Mouse (Mus musculus): ENCODE measurements around the gene Lzts2.

Lzts2 gene

DNA sequence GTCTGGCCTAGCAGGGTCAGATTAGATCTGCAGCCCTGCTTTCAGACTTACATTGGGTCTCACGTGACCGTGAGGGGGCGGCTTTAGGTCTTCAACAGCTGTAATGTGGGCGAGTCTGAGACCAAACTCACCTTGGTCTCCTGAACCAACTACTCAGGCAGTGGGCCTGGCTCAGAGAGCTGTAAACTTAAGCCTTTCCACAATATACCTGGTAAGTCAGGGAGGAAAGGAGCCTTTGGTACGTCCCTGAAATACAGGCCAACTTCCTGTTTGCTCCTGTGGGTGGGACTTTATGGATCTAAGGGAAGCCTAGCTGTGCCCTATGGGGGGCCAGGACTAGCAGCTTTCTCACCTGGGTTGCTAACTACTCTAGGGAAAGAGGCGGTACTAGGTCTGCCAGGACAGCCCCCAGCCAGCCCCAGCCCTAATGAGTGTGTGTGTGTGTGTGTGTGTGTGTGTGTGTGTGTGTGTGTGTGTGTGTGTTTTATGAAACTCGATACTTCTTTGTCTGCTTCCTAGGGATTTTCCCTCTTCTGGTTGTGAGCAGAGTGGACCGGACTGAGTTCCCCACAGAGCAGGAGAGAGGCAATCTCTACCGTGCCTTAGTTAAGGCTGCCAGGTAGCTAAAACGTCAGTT lies at the start of gene Lzts2:
Gene Lzts2, plus strand, starts transcription at position 80 of the 637 bp plus-strand sequence.
- DNase-seq (ENCODE audit: low spot score in 2 of 2) = no peak

- DNase-seq (ENCODE audit: low spot score in 2 of 2) = no peak
These were observed 48.2 kb upstream of the Lzts2 start for GRCm38 (mm10) chr19:44965978-44966377.

- no peak for DNase-seq (ENCODE audit: low spot score in 2 of 2)
These were observed 45.9 kb upstream of the Lzts2 start for GRCm38 (mm10) chr19:44968329-44968728.

- no peak for DNase-seq (ENCODE audit: low spot score in 2 of 2)
These were observed 37.6 kb upstream of the Lzts2 start for GRCm38 (mm10) chr19:44976636-44977035.

GRCm38 (mm10) chr19:44977148-44977547 lies 37.1 kb upstream of the Lzts2 start:
- no peak for DNase-seq (ENCODE audit: low spot score in 2 of 2)

DNA sequence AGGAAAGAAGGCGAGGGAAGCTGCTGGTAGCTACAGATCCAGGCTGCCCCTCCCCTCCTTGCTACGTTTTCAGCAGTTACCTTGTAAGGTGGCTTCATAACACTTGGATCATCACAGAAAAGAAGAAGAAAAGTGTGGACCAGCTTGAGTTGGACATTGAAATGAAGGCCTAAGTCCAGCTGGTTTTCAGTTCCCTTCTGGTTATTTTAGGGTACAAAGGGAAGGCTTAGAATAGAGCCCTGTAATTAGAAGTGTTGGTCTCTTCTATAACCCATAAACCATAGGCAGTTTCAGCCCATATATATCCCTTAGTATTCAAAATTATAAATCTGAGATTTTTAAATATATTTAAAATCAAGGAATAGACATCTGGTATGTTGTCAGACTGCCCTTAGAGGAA lies 33.4 kb upstream of the Lzts2 start:
- no peak for DNase-seq (ENCODE audit: low spot score in 2 of 2)

- no peak for DNase-seq (ENCODE audit: low spot score in 2 of 2)
These were observed 31.6 kb upstream of the Lzts2 start for GRCm38 (mm10) chr19:44982477-44983115.

DNA sequence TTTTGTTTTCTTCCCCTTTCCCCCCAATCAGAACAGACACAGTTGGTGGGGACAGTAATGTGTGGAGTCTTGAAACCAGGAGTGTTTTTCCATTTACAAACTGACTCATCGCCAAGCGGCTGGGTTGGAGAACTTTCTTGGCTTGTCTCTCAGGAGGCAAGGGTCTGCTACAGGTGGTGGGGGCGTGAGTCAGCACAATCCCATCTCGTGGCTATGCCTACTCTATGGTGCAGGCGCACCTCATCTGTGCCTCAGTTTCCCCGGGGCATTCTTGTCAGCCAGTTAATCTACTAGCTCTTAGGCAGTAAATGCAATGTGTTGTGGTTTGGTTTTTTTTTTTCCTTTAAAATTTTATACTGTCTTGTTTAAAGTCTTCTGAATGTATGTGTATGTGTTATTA lies 30.8 kb upstream of the Lzts2 start:
- DNase-seq (ENCODE audit: low spot score in 2 of 2) = no peak

DNA sequence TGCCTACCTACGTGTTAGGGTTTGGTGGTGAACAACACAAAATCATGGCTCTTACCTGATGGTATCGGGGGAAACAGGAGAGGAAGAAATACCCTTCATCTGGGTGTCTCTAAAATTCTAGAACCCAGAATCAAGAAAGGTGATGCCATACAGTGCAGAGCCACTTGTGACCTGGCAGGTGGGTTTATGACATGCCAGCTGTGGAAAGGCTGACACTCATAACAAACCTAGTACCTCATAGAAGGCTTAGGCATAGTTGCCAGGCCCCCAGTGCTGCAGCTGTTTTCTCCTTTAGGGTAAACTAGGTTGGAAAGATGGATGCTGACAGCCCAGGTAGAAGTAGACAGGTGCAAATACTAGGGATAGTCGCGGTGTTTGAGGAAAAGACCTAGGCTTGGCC lies 29.8 kb upstream of the Lzts2 start:
- no peak for DNase-seq (ENCODE audit: low spot score in 2 of 2)

- no peak for DNase-seq (ENCODE audit: low spot score in 2 of 2)
These were observed 28.8 kb upstream of the Lzts2 start for GRCm38 (mm10) chr19:44985159-44985988.

GRCm38 (mm10) chr19:44987004-44987403 lies 27.2 kb upstream of the Lzts2 start:
- no peak for DNase-seq (ENCODE audit: low spot score in 2 of 2)

DNA sequence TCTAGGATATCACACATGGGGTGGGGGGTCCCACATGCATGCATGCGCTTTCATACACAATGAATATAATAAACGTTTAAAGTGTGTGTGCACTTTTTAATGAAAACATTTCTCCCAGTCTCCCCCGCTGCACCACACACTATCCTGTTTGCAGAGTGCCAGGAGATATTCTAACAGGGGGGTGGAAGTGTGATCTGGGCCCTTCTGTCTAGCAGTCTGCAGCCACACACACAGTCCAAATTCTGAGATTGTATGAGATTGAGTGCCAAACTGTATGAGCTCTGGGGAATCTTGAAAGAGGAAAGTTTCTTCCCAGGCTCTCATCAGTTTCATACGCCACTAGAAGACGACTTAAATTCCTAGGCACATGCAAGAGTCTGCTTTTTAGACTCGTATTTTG lies 26.4 kb upstream of the Lzts2 start:
- DNase-seq (ENCODE audit: low spot score in 2 of 2) = no peak

GRCm38 (mm10) chr19:44988321-44988720 lies 25.9 kb upstream of the Lzts2 start:
- no peak for DNase-seq (ENCODE audit: low spot score in 2 of 2)

DNA sequence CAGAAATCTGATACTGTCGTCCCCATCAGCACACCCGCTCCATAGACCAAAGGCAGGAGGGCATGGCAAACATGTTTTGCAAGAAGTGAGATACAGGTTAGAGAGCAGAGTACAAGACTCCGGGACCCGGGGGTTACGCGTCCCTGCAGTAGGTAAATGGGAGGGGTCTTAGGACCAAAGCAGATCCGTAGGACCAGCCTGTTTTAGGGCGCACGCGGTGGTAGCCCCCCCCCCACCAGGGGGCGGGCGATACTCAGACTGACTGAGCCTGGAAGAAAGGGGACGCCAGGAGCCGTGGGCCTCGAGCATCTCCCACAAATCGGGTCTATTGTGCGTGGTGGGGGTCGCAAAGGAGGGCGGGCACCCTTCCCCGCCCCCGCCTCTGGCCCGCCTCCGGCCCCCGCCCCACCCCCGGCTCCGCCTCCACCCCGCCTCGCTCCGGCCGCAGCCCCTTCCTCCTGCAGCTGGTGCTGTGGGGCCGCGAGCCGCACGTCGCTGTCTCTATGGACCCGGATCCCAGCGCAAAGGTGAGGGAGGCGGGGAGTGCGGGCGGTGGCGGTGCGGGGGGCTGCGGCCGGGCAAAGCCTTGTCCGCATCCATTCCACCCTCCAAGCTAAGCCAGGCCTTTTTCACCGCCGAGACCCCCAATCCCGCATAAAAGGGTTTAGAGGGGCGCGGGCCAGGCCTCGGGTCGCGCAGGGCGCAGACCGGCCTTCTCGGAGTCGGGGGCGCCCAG lies 25.2 kb upstream of the Lzts2 start, which contains the start of gene Sema4g:
Gene Sema4g, plus strand, starts transcription at position 271 of the 736 bp plus-strand sequence.
- DNase-seq (ENCODE audit: low spot score in 2 of 2) = peak in 1 of 2 experiments; percentile 30

- no peak for DNase-seq (ENCODE audit: low spot score in 2 of 2)
These were observed 24.4 kb upstream of the Lzts2 start for GRCm38 (mm10) chr19:44989567-44990495.

GRCm38 (mm10) chr19:44991031-44991430 lies 23.2 kb upstream of the Lzts2 start:
- no peak for DNase-seq (ENCODE audit: low spot score in 2 of 2)

DNA sequence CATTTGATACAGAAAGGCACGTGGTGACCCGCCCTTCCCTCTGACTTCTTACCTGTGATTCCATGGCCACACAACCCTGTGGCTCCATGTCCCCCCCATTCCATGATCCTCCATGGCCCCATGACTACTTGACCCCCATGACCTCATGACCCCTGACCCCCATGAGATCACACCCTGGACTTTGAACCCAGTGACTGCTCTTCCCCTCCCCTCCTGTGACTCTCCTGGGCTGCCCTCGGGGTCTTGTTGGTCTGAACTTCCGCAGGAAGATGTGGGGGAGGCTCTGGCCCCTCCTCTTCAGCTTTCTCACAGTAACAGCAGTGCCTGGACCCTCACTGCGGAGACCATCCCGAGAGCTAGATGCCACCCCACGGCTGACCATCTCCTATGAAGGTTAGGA lies 22.0 kb upstream of the Lzts2 start:
- no peak for DNase-seq (ENCODE audit: low spot score in 2 of 2)

- no peak for DNase-seq (ENCODE audit: low spot score in 2 of 2)
These were observed 21.5 kb upstream of the Lzts2 start for GRCm38 (mm10) chr19:44992712-44993111.

GRCm38 (mm10) chr19:44997786-44998185 lies 16.4 kb upstream of the Lzts2 start:
- DNase-seq (ENCODE audit: low spot score in 2 of 2) = no peak

DNA sequence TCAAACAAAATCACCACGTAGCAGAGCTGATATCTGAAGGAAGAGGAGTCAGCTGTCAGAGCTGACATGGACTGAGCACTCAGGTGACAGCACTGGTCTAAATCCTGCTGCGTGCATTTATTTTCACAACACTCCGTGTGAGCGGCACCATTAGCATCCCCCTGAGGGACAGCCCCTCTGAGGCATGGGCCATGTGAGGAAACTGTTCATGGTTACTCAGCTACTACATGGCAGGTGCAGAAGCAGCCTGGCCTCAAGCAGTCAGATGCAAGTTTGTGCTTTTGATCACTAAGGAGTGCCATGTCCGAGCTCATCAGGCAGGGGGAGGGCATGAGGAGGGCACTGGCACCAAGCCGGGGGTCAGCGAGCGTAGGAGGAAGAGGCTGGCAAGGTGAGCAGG lies 14.6 kb upstream of the Lzts2 start:
- DNase-seq (ENCODE audit: low spot score in 2 of 2) = no peak

DNA sequence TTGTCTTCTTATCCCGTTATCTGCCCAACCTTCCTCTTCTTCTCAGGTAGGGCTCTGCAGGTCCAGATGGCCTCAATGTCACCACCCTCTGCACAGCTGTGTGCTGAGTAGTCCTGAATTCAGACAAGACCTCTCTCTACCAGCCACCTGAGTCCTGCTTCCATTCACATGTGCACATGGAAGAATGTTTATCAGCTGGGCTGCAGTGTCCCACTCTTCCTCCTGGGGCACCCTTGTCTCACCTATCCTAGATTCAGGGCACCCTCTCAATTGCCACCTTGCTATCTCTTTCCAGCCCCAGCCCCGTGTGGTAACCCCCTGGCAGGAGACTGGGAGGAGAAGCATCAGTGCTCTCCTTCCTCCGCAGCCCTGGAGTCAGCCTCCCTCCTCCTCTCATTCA lies 11.9 kb upstream of the Lzts2 start:
- no peak for DNase-seq (ENCODE audit: low spot score in 2 of 2)
